Mouse (Mus musculus): ENCODE measurements at regions not wholly inside any gene's neighbourhood (a gene's known extent, or its start where the extent isn't known, plus 50 kb on each side); places are given as distances from the start of the nearest gene placed in this dataset.

- TF ChIP-seq CTCF (IDR thresholded peaks at IDR 0.05; ENCODE audit: control insufficient read depth, insufficient read depth, insufficient replicate concordance, low read depth, low read length) (no peak), POLR2A (IDR thresholded peaks at IDR 0.05; ENCODE audit: control insufficient read depth, low read depth, low read length) (no peak)
These were observed 430.2 kb downstream of the Zfp704 start for GRCm38 (mm10) chr3:9179641-9180040.
